Mouse (Mus musculus) C3H10T1/2 (cell line): ENCODE data around the gene Gsdma3. TPM values are rescaled to one million over a fixed set of nuclear protein-coding genes. Genes with fewer than 3 reads are reported as not detected.

ENCODE experiments used
- polyA plus RNA-seq, 2 experiments: library from polyadenylated mRNA; unstranded; fragments of >200 nt; fragmentation: generic; extraction: Trizol; gene quantifications; one replicate each; pipeline ENCODE4 v1.2.1; 2012; ENCODE audit warnings: missing spikeins in 2 of 2

Gsdma3 gene
- not detected for polyA plus RNA-seq

DNA sequence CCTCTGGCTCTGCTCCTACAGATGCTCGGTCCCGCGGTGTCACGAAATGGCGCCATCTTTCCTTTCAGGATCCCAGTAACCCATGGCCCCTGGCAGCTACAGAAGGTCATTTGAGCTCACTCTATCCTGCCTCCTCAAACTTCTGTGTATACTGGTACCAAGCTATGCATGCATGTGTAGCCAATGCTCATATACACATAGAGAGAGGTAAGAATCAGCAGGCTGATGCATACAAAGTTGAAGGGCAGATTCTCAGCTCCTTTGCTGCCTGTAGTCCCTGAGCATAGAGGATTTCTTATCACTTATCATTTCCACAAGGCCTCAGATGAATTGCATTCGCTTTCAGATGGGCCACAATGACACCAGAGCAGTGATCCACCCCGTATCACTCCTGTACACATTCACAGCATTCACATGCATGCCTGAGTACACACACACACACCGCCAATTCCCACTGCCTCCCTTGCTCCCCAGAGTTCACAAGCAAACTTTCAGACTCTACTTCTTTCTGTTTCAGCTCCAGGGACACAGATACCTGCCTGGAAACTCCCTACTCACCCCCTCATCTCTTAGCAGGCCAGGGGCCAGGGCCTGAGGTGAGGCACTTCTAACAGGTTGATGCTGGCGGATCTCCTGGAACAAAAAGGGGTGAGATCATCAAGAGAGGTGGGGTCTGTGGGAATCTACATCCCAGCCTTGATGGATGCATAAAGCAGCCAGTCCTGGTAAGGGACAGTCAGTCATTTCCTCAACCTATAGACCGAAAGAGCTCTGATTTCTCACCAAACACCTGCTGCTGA, at the start of gene Gsdma3, which contains the start of gene Gm12355:
Gsdma3 (plus strand) TSS at position 750 of the 800 bp plus-strand sequence.
Gm12355 (minus strand) TSS at position 51 of the 800 bp plus-strand sequence.

DNA sequence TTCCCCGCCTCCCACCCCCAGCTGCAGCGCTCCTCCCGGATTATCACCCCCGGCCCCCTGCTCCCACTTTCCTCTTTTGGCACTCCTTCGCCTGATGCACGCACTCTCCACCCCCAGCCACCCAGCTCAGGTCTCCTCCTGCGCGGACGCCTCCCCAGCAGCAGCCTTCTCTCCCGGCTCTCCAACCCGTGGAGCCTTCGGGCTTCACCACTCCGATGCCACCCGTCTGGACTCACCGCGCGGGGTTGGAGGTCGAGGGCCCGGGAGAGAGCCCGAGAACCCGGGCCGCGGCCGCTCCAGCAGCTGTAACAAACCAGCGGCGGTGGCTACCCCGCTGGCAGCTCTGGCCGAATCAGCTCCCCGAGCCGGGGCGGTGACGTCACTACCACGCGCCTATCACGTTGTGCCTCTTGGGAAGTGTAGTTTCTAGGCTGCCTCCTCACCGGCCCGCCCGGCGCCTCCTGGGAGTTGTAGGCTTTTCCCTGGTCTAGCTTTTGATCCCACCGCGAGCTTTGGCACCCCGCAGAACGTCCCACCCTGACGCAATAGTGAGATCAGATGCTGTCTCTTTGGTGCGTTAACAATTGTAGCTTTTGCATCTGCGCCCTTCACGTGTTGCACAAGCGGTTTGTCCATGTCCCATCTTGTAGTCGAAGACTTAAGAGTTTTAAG, 39.1 kb upstream of the Gsdma3 start, which contains the start of gene Ormdl3:
Ormdl3 (minus strand) TSS at position 477 of the 672 bp plus-strand sequence.

DNA sequence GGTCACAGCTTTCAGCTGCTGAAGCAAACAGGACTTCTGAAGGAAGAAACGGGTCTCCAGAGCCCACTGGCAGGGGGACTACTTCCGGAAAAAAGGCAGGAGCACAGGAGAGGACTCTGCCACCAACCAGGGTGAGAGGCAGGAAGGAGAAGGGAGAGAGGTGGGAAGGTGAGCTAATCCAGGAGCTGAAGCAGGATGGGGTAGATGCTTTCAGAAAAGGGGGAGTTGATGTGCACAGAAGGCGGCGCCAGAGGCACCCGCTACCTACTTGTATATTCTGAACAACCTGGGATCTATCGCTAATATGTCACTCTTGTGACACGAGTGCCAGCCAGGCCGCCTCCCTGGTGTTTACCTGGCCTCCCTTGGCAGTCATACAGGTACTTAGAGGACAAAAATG, 28.2 kb upstream of the Gsdma3 start, which contains the start of gene Lrrc3c:
Lrrc3c (plus strand) TSS at position 301 of the 400 bp plus-strand sequence.

DNA sequence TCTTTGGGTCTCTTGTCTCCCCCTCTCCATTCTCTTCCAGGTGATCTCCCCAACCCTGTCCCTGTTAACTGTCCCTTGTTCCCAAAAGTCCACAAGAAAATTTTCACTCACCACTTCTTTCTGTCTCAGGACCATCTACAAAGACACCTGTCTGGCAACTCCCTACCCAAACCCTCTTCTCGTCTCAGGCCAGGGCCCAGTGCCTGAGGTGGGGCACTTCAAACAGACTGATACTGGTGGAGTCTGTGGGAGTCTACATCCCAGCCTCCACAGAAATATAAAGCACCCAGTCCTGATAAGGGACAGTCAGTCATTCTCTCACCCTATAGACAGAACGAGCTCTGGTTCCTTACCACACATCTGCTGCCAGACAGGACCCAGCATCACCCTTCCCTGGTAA, 20.3 kb downstream of the Gsdma3 start, which contains the start of gene Gsdma2:
Gsdma2 (plus strand) TSS at position 301 of the 400 bp plus-strand sequence.

DNA sequence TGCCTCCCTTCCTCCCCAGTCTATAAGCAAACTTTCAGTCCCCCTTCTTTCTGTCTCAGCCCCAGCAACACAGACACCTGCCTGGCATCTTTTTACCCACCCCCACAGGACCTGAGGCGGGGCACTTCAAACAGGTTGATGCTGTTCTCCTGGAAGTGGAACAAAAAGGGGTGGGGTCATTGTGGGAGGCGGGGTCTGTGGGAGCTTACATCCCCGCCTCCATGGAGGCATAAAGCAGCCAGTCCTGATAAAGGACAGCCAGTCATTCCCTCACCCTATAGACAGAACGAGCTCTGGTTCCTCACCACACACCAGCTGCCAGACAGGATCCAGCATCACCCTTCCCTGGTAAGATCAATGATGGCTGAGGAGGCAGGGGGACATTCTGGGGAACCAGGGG, 37.9 kb downstream of the Gsdma3 start, which contains the start of gene Gsdma:
Gsdma (plus strand) TSS at position 261 of the 400 bp plus-strand sequence.

DNA sequence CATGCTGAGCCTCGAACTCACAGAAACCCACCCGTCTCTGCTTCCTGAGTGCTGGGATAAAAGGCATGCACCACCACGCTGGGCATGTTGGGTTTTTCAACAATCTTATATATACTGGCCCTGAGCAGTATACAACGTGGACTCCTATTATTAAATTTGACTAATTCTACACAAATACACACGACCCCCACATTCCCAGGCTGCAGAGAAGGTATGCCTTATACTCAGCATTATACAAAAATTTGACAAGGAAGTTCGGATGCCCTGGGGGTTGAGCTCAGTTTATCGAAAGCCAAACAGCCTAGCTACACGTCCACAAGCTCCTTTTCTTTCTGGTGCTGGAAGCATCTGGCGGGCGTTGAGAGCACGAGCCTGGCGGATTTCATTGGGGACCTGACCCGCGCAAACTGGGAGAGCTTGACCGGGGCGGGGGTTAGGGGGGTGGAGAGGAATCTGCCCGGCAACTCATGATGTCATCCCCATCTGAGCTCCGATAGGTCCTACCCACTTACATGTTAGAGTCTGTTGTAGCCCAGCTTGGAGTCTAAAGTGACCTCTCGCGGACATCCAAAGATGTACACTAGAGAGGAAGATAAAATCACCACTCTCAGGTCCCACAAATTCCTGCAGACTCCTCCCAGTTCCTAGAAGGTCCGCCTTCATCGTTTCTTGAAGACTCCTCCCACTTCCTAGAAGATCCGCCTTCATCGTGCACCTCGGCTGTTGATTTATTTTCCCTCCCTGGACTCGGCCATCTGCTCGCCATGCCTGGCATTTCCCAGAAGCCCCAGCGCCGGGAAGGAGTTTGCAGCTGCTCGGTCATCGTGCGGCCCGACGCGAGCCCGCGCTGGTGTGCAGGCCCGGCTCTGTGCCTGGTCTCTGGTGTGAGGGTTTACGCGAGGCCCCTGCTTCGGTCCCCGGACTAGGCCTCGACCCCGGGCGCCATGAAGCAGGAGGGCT, 55.9 kb downstream of the Gsdma3 start, which contains the start of gene Psmd3:
Psmd3 (plus strand) TSS at position 769 of the 960 bp plus-strand sequence.

Other genes starting within 250 kb of the Gsdma3 start
- gene Tcap, start 242.5 kb upstream of the Gsdma3 start, polyA plus RNA-seq: under 1 TPM; 0.04 to 0.47 TPM
- under 1 TPM in 1 of 2 experiments, not detected in 1; 0.04 TPM for gene Pnmt, start 239.9 kb upstream of the Gsdma3 start, polyA plus RNA-seq
- gene Pgap3, start 225.9 kb upstream of the Gsdma3 start, polyA plus RNA-seq: 10 to 100 TPM in 1 of 2 experiments, 1 to 10 TPM in 1; 5.7 to 12.6 TPM
- 10 to 100 TPM; 14.9 to 36.2 TPM for gene Erbb2, start 213.9 kb upstream of the Gsdma3 start, polyA plus RNA-seq
- 100 to 1,000 TPM; 153 to 160 TPM for gene Mien1, start 187.4 kb upstream of the Gsdma3 start, polyA plus RNA-seq
- under 1 TPM in 1 of 2 experiments, not detected in 1; 0.06 TPM for gene Grb7, start 180.0 kb upstream of the Gsdma3 start, polyA plus RNA-seq
- not detected for gene Ikzf3, start 80.3 kb upstream of the Gsdma3 start, polyA plus RNA-seq
- gene Zpbp2, start 75.3 kb upstream of the Gsdma3 start, polyA plus RNA-seq: not detected
- gene Ormdl3, start 39.0 kb upstream of the Gsdma3 start, polyA plus RNA-seq: 10 to 100 TPM; 14.3 to 82.1 TPM
- not detected for gene Lrrc3c, start 28.1 kb upstream of the Gsdma3 start, polyA plus RNA-seq
- under 1 TPM; 0.15 to 0.25 TPM for gene Gm12355, start 699 bp upstream of the Gsdma3 start, polyA plus RNA-seq
- not detected for gene Gsdma2, start 20.4 kb downstream of the Gsdma3 start, polyA plus RNA-seq
- under 1 TPM; 0.01 to 0.02 TPM for gene Gsdma, start 38.0 kb downstream of the Gsdma3 start, polyA plus RNA-seq
- gene Psmd3, start 56.2 kb downstream of the Gsdma3 start, polyA plus RNA-seq: 100 to 1,000 TPM; 237 to 309 TPM
- gene Csf3, start 74.9 kb downstream of the Gsdma3 start, polyA plus RNA-seq: under 1 TPM in 1 of 2 experiments, not detected in 1; 0.12 TPM
- 10 to 100 TPM; 26.6 to 55.9 TPM for gene Med24, start 103.1 kb downstream of the Gsdma3 start, polyA plus RNA-seq
- gene Thra, start 114.3 kb downstream of the Gsdma3 start, polyA plus RNA-seq: 100 to 1,000 TPM in 1 of 2 experiments, 10 to 100 TPM in 1; 52.9 to 416 TPM
- gene Nr1d1, start 149.0 kb downstream of the Gsdma3 start, polyA plus RNA-seq: 10 to 100 TPM; 16.1 to 18.8 TPM
- gene Msl1, start 169.2 kb downstream of the Gsdma3 start, polyA plus RNA-seq: 10 to 100 TPM; 31.2 to 53.1 TPM
- 10 to 100 TPM; 16.1 to 33.3 TPM for gene Casc3, start 178.5 kb downstream of the Gsdma3 start, polyA plus RNA-seq
- gene Rapgefl1, start 210.4 kb downstream of the Gsdma3 start, polyA plus RNA-seq: 1 to 10 TPM in 1 of 2 experiments, under 1 TPM in 1; 0.44 to 6.3 TPM
- gene Wipf2, start 237.3 kb downstream of the Gsdma3 start, polyA plus RNA-seq: 1 to 10 TPM; 3.4 to 9.8 TPM